Mouse (Mus musculus): ENCODE data around the gene Dgke. TPM values are rescaled to one million over a fixed set of nuclear protein-coding genes. Genes with fewer than 3 reads are reported as not detected.

Gene Dgke
- total and polyA plus RNA-seq, 3 experiments: 4.8 to 17.0 (median 13.4) TPM

DNA sequence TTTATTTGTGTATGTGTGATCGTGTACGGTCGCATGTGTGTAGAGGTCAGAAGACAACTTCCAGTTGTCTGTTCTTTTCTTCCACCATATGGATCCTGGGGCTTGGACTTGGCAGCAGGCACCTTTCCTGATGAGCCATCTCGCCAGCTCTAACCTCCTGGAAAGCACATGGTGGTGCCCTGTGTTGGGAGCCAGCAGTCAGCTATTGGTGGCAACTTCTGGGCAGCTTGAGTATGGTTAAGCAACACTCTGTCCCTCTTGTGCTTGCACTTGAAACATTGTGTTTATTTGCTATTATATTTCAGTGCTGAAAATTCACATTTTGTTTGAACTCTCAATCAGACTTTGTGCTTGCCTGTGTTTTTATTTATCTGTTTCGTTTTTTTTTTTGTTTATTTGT is 77.7 kb downstream of the Dgke start:
- dilution Hi-C loops (cut with MboI; ENCODE audit: extremely low pct_ligation_motif_present, extremely low pct_unique_long_range_greater_than_20kb, low sequenced_read_pairs): no loop called here
- peaks cover 3 to 27% of the 10 kb centered on the region in 2 experiments; a peak in 2 of 4 replicates for H3K4me1 ChIP-seq (ENCODE audit: control insufficient read depth in 1 of 2, insufficient read depth in 2 of 2)

DNA sequence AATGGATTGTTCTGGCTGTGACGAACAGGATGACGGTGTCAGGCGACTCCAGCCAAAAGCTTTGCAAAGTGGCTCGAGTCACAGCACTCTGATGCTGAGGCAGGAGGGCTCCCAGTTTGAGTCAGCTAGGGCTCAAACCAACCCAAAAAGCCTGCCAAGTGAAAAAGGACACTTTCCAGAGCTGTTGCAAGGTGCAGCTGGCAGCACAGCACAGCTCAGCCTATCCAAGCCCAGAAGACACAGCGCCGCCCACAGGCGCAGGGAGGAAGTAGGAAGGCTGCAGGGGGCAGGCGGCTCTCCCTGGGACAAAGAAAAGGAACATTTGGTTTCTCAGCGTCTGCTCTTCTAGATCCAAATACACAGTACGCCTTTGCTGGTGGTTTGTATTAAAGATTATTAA is 80.0 kb downstream of the Dgke start:
- no peak for DNase-seq (ENCODE audit: extremely low read depth)
- in situ Hi-C loops (cut with MboI; ENCODE audit: low pct_ligation_motif_present, low pct_unique_long_range_greater_than_20kb, low sequenced_read_pairs) (loop anchor here (10.0 kb wide), 1 partner anchor 48 kb away; no protein-coding TSS in a partner anchor), dilution Hi-C loops (cut with MboI; ENCODE audit: extremely low pct_ligation_motif_present, extremely low pct_unique_long_range_greater_than_20kb, low sequenced_read_pairs) (no loop called here)
- Histone ChIP-seq H3K4me3 (replicated peaks in 1 of 3; ENCODE audit: low read depth in 2 of 3, low read length in 2 of 3, poor library complexity in 1 of 3) (no peak overlapping the region), H3K36me3 (replicated peaks in 1 of 2; ENCODE audit: control insufficient read depth in 1 of 2, insufficient read depth in 1 of 2, low read length in 1 of 2) (peaks cover 28 to 81% of the 10 kb centered on the region in 2 experiments), H3K9me3 (replicated peaks; ENCODE audit: low read length) (no peaks in the 10 kb centered on the region), H3K4me2 (ENCODE audit: insufficient read depth, low read depth, poor library complexity, severe bottlenecking) (no peak overlapping the region), H3K27ac (ENCODE audit: insufficient read depth, low read depth) (no peak overlapping the region), H3K79me2 (replicated peaks; ENCODE audit: control insufficient read depth, extremely low read depth, insufficient read depth, poor library complexity, severe bottlenecking) (no peaks in the 10 kb centered on the region), H3K4me1 (ENCODE audit: control insufficient read depth in 1 of 2, insufficient read depth in 2 of 2) (peaks cover 2 to 31% of the 10 kb centered on the region in 2 experiments), H3K9ac (ENCODE audit: insufficient read depth, low read depth) (no peak overlapping the region), H3K27me3 (replicated peaks) (no peaks in the 10 kb centered on the region)
- no peak for TF ChIP-seq MAFK (IDR thresholded peaks at IDR 0.05; ENCODE audit: insufficient replicate concordance, low read length)
- TF ChIP-seq E2F4 (IDR thresholded peaks at IDR 0.05; ENCODE audit: insufficient replicate concordance, low read depth, low read length): no peak
- peak in 1 of 2 experiments; percentile 30; a peak in 1 of 4 replicates for TF ChIP-seq CTCF (conservative IDR thresholded peaks at IDR 0.05 in 1 of 2, IDR thresholded peaks at IDR 0.05 in 1 of 2; ENCODE audit: low read depth in 2 of 2, low read length in 2 of 2)
- TF ChIP-seq JUND (conservative IDR thresholded peaks at IDR 0.05; ENCODE audit: low read depth, low read length): no peak
- TF ChIP-seq USF2 (conservative IDR thresholded peaks at IDR 0.05; ENCODE audit: low read depth, low read length): no peak
- TF ChIP-seq MAX (IDR thresholded peaks at IDR 0.05; ENCODE audit: low read length): no peak
- TF ChIP-seq MEF2A (IDR thresholded peaks at IDR 0.05; ENCODE audit: borderline replicate concordance, low read depth, low read length): no peak

More for the DNA sequence above, 77.7 kb downstream of the Dgke start:
- DNase-seq (ENCODE audit: extremely low read depth): no peak
- H3K4me2 ChIP-seq (ENCODE audit: insufficient read depth, low read depth, poor library complexity, severe bottlenecking): no peak overlapping the region
- no peak for TF ChIP-seq E2F4 (IDR thresholded peaks at IDR 0.05; ENCODE audit: insufficient replicate concordance, low read depth, low read length)
- no peak for TF ChIP-seq MXI1 (IDR thresholded peaks at IDR 0.05; ENCODE audit: low read depth, low read length)
- no peak for TF ChIP-seq ZC3H11A (IDR thresholded peaks at IDR 0.05; ENCODE audit: low read depth, low read length)
- TF ChIP-seq ETS1 (conservative IDR thresholded peaks at IDR 0.05; ENCODE audit: low read depth, low read length): no peak
- TF ChIP-seq MYC (IDR thresholded peaks at IDR 0.05; ENCODE audit: low read depth, low read length): no peak
- TF ChIP-seq USF2 (conservative IDR thresholded peaks at IDR 0.05; ENCODE audit: low read depth, low read length): no peak
- TF ChIP-seq EP300 (IDR thresholded peaks at IDR 0.05; ENCODE audit: low read length): no peak
- no peak for TF ChIP-seq POLR2A (IDR thresholded peaks at IDR 0.05; ENCODE audit: low read depth, low read length)
- no peak for TF ChIP-seq KAT2A (IDR thresholded peaks at IDR 0.05; ENCODE audit: insufficient replicate concordance, low read length)
- no peak for TF ChIP-seq NELFE (IDR thresholded peaks at IDR 0.05; ENCODE audit: low read depth, low read length)
- TF ChIP-seq CTCF (conservative IDR thresholded peaks at IDR 0.05 in 1 of 2, IDR thresholded peaks at IDR 0.05 in 1 of 2; ENCODE audit: low read depth in 2 of 2, low read length in 2 of 2): no peak
- H3K79me2 ChIP-seq (replicated peaks; ENCODE audit: control insufficient read depth, extremely low read depth, insufficient read depth, poor library complexity, severe bottlenecking): no peaks in the 10 kb centered on the region
- in situ Hi-C loops (cut with MboI; ENCODE audit: low pct_ligation_motif_present, low pct_unique_long_range_greater_than_20kb, low sequenced_read_pairs): loop anchor here (10.0 kb wide), 1 partner anchor 46 kb away; no protein-coding TSS in a partner anchor
- peaks cover 23 to 65% of the 10 kb centered on the region in 2 experiments for H3K36me3 ChIP-seq (replicated peaks in 1 of 2; ENCODE audit: control insufficient read depth in 1 of 2, insufficient read depth in 1 of 2, low read length in 1 of 2)
- no peak overlapping the region for H3K27ac ChIP-seq (ENCODE audit: insufficient read depth, low read depth)
- no peaks in the 10 kb centered on the region for H3K27me3 ChIP-seq (replicated peaks)
- no peaks in the 10 kb centered on the region for H3K9me3 ChIP-seq (replicated peaks; ENCODE audit: low read length)
- no peak overlapping the region for H3K9ac ChIP-seq (ENCODE audit: insufficient read depth, low read depth)
- H3K4me3 ChIP-seq (replicated peaks in 1 of 3; ENCODE audit: low read depth in 2 of 3, low read length in 2 of 3, poor library complexity in 1 of 3): no peak overlapping the region

Other genes with a start within 250 kb of the Dgke start
- gene Akap1, start 202.3 kb downstream of the Dgke start, total RNA-seq (2012; rRNA removed): 46.4 and 57.6 TPM in 2 replicates
- gene Akap1, start 202.3 kb downstream of the Dgke start, total RNA-seq (2014; rRNA removed): 47.5 and 51.6 TPM in 2 replicates
- 53.4 and 54.8 TPM in 2 replicates for gene Akap1, start 202.3 kb downstream of the Dgke start, polyA plus RNA-seq (2012; ENCODE audit: insufficient read length, low read depth)
- gene Scpep1, start 111.4 kb downstream of the Dgke start, total RNA-seq (2012; rRNA removed): 98.9 and 121 TPM in 2 replicates
- gene Scpep1, start 111.4 kb downstream of the Dgke start, total RNA-seq (2014; rRNA removed): 84.5 and 101 TPM in 2 replicates
- 202 and 210 TPM in 2 replicates for gene Scpep1, start 111.4 kb downstream of the Dgke start, polyA plus RNA-seq (2012; ENCODE audit: insufficient read length, low read depth)
- gene Elobl, start 99.9 kb downstream of the Dgke start, total RNA-seq (2012; rRNA removed): not detected in 2 replicates
- gene Elobl, start 99.9 kb downstream of the Dgke start, total RNA-seq (2014; rRNA removed): not detected in 2 replicates
- gene Elobl, start 99.9 kb downstream of the Dgke start, polyA plus RNA-seq (2012; ENCODE audit: insufficient read length, low read depth): not detected in 2 replicates
- gene Coil, start 96.6 kb downstream of the Dgke start, total RNA-seq (2012; rRNA removed): 28.5 and 33.0 TPM in 2 replicates
- gene Coil, start 96.6 kb downstream of the Dgke start, total RNA-seq (2014; rRNA removed): 37.4 and 41.3 TPM in 2 replicates
- 35.2 and 35.4 TPM in 2 replicates for gene Coil, start 96.6 kb downstream of the Dgke start, polyA plus RNA-seq (2012; ENCODE audit: insufficient read length, low read depth)
- gene Trim25, start 67.5 kb downstream of the Dgke start, total RNA-seq (2012; rRNA removed): 19.5 and 20.1 TPM in 2 replicates
- 5.1 and 6.1 TPM in 2 replicates for gene Trim25, start 67.5 kb downstream of the Dgke start, total RNA-seq (2014; rRNA removed)
- gene Trim25, start 67.5 kb downstream of the Dgke start, polyA plus RNA-seq (2012; ENCODE audit: insufficient read length, low read depth): 41.2 and 48.3 TPM in 2 replicates
- gene Gm525, start 7.0 kb upstream of the Dgke start, total RNA-seq (2012; rRNA removed): 0.34 and 0.46 TPM in 2 replicates
- not detected in 2 replicates for gene Gm525, start 7.0 kb upstream of the Dgke start, total RNA-seq (2014; rRNA removed)
- 0.83 TPM in 1 of 2 replicates, not detected in the other for gene Gm525, start 7.0 kb upstream of the Dgke start, polyA plus RNA-seq (2012; ENCODE audit: insufficient read length, low read depth)
- not detected in 2 replicates for gene Nog, start 235.5 kb upstream of the Dgke start, total RNA-seq (2012; rRNA removed)
- gene Nog, start 235.5 kb upstream of the Dgke start, total RNA-seq (2014; rRNA removed): not detected in 2 replicates
- gene Nog, start 235.5 kb upstream of the Dgke start, polyA plus RNA-seq (2012; ENCODE audit: insufficient read length, low read depth): not detected in 2 replicates